Mouse (Mus musculus) ES-E14 (cell line): ENCODE measurements around the gene Serpinf2. TPM values are rescaled to one million over a fixed set of nuclear protein-coding genes. Genes with fewer than 3 reads are reported as not detected.

Experiments used
- DNase-seq: peaks from one replicate; pipeline ENCODE4 v3.0.0-alpha.2; 2013; ENCODE audit warnings: low read depth, low spot score
- H3K27ac ChIP-seq: 2 replicates; pipeline ENCODE4 v1.5.1; 2012; ENCODE audit warnings: low read depth, mild to moderate bottlenecking, low read length, moderate library complexity, mixed read lengths; ENCODE audit not compliant: poor library complexity, insufficient read depth, severe bottlenecking
- H3K36me3 ChIP-seq: 2 replicates; pipeline ENCODE4 v1.6.1; 2012; ENCODE audit warnings: mild to moderate bottlenecking, low read length, moderate library complexity, mixed read lengths; ENCODE audit not compliant: control insufficient read depth, poor library complexity, insufficient read depth, severe bottlenecking
- H3K4me1 ChIP-seq, 2 experiments: fragments of 150-350 bp in 1 of 2; sonication (generic) in 1 of 2; 2 replicates each; pipeline ENCODE4 v1.6.1; 2012; ENCODE audit warnings: low read length in 2 of 2, mild to moderate bottlenecking in 1 of 2, mixed read lengths in 1 of 2; ENCODE audit not compliant: control insufficient read depth in 2 of 2, insufficient read depth in 2 of 2, poor library complexity in 1 of 2
- H3K4me3 ChIP-seq, 2 experiments: fragments of 150-350 bp in 1 of 2; sonication (generic) in 1 of 2; 2 replicates each; pipeline ENCODE4 v1.5.1; 2012; ENCODE audit warnings: low read length in 2 of 2, low read depth in 1 of 2, mild to moderate bottlenecking in 1 of 2, mixed read lengths in 1 of 2; ENCODE audit not compliant: insufficient read depth in 1 of 2, poor library complexity in 1 of 2, severe bottlenecking in 1 of 2
- H3K9ac ChIP-seq: 2 replicates; pipeline ENCODE4 v1.6.1; 2012; ENCODE audit warnings: low read depth, mild to moderate bottlenecking, low read length, mixed read lengths; ENCODE audit not compliant: poor library complexity, insufficient read depth, severe bottlenecking
- H3K9me3 ChIP-seq: fragments of 150-350 bp; sonication (generic); 2 replicates; pipeline ENCODE4 v1.6.1; 2012; ENCODE audit warnings: low read depth, mild to moderate bottlenecking, low read length; ENCODE audit not compliant: control insufficient read depth, insufficient read depth
- CHD2 ChIP-seq: IDR thresholded peaks from 2 replicates; pipeline ENCODE4 v1.6.1; 2014; ENCODE audit warnings: mild to moderate bottlenecking, low read depth, low read length, inconsistent platforms
- HCFC1 ChIP-seq: IDR thresholded peaks from 2 replicates; pipeline ENCODE4 v1.6.1; 2012; ENCODE audit warnings: low read length, inconsistent platforms, borderline replicate concordance; ENCODE audit not compliant: insufficient read depth
- MAFK ChIP-seq: IDR thresholded peaks from 2 replicates; pipeline ENCODE4 v1.6.1; 2014; ENCODE audit warnings: mild to moderate bottlenecking, low read depth, low read length, inconsistent platforms; ENCODE audit not compliant: insufficient read depth
- ZC3H11A ChIP-seq: IDR thresholded peaks from 2 replicates; pipeline ENCODE4 v1.6.1; 2012; ENCODE audit warnings: low read depth, mild to moderate bottlenecking, inconsistent platforms, low read length, borderline replicate concordance
- ZNF384 ChIP-seq: IDR thresholded peaks from 2 replicates; pipeline ENCODE4 v1.6.1; 2012; ENCODE audit warnings: low read depth, low read length, inconsistent platforms
- in situ Hi-C, 2 experiments: fragments of 600-800 bp; cut with MboI; formaldehyde crosslinking; loops; one replicate each; pipeline ENCODE4 v1.15.1; 2025; ENCODE audit warnings: low sequenced_read_pairs in 2 of 2, inconsistent platforms in 1 of 2; ENCODE audit not compliant: unreplicated experiment in 2 of 2
- total RNA-seq: library from RNA; depleted of rRNA; stranded (reverse); fragments of 300-350 nt; gene quantifications from 2 replicates; pipeline ENCODE4 v1.2.3, GENCODE M21; 2012

The Serpinf2 gene
- total RNA-seq, 1 experiment = 0.27 TPM

DNA sequence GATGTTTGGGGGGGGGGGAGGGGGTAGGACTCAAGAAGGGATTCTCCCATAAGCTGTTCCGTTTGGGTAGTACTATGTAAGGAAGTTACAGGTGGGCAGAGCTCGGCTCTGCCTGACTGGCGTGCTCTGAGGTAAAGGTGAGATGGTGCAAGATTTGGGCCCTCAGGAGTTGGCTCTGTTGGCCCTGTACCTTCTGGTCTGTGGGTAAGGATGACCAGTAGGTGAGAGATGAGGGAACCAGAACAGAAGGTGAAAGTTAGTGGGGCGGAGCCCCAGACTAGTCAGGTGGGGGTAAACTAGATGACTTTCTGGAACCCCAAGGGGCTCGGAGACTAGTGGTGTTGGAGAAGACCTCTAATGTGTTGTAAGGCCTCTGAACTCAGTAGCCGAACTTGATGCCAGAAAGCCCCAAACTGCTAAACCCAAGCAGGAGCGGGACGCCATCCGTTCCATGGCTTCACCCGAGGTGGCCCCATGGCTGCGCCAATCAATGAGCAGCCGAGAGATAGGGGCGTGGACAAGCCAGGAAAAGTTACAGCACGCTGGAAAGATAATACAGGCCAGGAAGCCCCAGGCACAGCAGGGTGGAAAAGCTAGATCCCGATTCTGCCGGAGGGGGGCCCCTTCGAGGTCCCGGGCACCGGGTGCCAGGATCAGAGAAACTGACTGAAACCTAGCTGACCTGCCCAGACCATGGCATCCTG is 28.3 kb upstream of the Serpinf2 start:
- Histone ChIP-seq H3K9ac (peak overlapping the region; percentile 66), H3K4me1 (peaks cover 6% of the 10 kb centered on the region in 2 experiments; a peak in 3 of 4 replicates), H3K4me3 (peak overlapping the region; percentile 49 to 58), H3K36me3 (no peaks in the 10 kb centered on the region; the same call in 1 of the 2 replicates), H3K27ac (peak overlapping the region; percentile 18; the same call in 1 of the 2 replicates), H3K9me3 (no peaks in the 10 kb centered on the region)
- in situ Hi-C loops = no loop called here
- no peak for DNase-seq
- TF ChIP-seq HCFC1 = no peak

DNA sequence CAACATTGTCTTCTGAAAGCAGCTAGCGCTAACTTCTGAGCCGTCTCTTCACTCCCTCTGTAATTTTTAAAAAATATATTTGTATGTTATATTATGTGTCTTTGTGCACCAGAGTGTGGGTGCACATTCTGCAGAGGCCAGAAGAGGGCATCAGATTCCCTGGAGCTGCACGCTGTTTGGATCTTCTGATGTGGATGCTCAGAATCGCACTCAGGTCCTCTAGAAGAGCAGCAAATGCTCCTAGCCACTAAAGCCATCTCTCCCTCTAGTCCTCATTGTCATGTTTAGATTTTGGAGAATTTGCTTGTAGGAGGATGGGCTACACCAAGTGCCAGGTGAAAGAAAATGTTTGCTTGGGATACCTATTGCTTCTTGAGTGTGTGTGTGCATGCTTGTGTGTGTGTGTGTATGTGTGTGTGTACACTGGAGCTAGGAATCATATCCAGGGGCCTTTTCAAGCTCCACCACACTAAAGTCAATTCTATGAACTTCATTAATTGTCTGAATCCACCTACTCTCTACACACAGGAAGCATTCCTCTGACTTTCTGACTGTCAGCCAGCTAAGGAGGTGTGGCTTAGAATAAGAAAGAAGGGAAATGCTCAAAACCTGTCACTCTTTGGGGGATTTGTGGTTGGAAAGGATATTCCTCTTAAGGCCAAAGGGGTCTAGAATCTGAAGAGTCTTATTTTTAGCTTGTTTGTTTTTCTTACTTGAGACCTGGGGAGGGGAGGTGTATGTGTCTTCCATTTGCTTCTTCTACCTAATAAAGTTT is 27.5 kb upstream of the Serpinf2 start:
- Histone ChIP-seq H3K4me3 (no peak overlapping the region), H3K9me3 (no peaks in the 10 kb centered on the region), H3K4me1 (peaks cover 4 to 8% of the 10 kb centered on the region in 2 experiments; a peak in 3 of 4 replicates), H3K36me3 (no peaks in the 10 kb centered on the region; the same call in 1 of the 2 replicates), H3K9ac (no peak overlapping the region), H3K27ac (no peak overlapping the region)
- no peak for DNase-seq
- in situ Hi-C loops = no loop called here
- TF ChIP-seq ZC3H11A (no peak), MAFK (no peak), CHD2 (no peak), HCFC1 (no peak), ZNF384 (no peak)

DNA sequence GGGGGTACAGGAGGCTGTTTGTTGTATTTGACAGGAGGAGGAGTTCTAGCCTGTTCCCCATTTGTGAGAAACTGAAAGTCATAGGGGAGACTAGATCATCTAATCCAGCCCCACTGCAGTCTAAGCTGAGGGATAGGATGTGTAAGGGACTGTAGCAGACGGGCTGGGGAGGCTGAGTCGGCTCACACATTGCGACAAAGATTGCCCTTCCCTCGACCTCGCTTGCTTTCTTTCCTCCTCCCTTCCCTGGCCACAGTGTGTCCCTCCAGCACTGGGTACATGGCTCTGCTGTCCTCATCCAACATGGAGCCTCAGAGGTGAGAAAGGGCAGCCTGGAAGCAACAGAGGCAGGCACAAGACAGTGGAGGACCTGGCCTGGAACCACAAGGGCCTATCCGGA is 25.7 kb upstream of the Serpinf2 start:
- Histone ChIP-seq H3K9me3 (no peaks in the 10 kb centered on the region), H3K4me3 (no peak overlapping the region), H3K9ac (no peak overlapping the region), H3K27ac (no peak overlapping the region), H3K36me3 (no peaks in the 10 kb centered on the region; the same call in 1 of the 2 replicates), H3K4me1 (peaks cover 4 to 8% of the 10 kb centered on the region in 2 experiments; a peak in 3 of 4 replicates)
- in situ Hi-C loops = no loop called here
- TF ChIP-seq HCFC1 (no peak), ZC3H11A (no peak), MAFK (no peak), CHD2 (no peak), ZNF384 (no peak)
- DNase-seq = no peak

DNA sequence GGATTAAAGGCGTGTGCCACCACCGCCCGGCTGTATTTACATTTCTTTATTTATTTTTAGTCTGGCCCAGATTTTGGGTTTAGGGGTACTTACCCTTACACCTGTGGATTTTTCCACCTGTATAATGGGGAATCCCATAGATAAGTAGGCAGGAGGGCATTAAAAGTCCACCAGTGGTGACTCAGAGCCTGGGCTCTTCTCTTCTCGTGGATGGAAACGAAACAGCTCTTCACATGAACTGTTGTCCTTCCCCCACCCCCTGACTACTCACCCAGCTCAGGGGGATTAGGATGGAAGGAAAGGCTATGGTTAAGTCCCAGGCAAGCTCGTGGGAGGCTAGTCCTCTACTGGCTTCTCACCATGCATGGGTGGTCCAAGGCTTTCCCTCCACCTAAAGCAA is 25.0 kb upstream of the Serpinf2 start:
- TF ChIP-seq ZNF384 (no peak), ZC3H11A (no peak), HCFC1 (no peak), CHD2 (no peak), MAFK (no peak)
- DNase-seq = no peak
- no peak overlapping the region for H3K9ac ChIP-seq
- peaks cover 4 to 11% of the 10 kb centered on the region in 2 experiments; a peak in 3 of 4 replicates for H3K4me1 ChIP-seq
- no peak overlapping the region for H3K27ac ChIP-seq
- in situ Hi-C loops = no loop called here
- no peaks in the 10 kb centered on the region; the same call in 1 of the 2 replicates for H3K36me3 ChIP-seq
- no peaks in the 10 kb centered on the region for H3K9me3 ChIP-seq
- no peak overlapping the region for H3K4me3 ChIP-seq
